Mouse (Mus musculus) frontal cortex, postnatal 36 days (tissue): Measurements from ENCODE around the gene Cnn3.

Experiments used
- DNase-seq, 2 experiments: peaks; one replicate each; pipeline ENCODE4 v3.0.0; 2022; ENCODE audit warnings: low spot score in 2 of 2

The Cnn3 gene

GRCm38 (mm10) chr3:121490941-121491340 lies 64.6 kb downstream of the Cnn3 start:
- no peak for DNase-seq

DNA sequence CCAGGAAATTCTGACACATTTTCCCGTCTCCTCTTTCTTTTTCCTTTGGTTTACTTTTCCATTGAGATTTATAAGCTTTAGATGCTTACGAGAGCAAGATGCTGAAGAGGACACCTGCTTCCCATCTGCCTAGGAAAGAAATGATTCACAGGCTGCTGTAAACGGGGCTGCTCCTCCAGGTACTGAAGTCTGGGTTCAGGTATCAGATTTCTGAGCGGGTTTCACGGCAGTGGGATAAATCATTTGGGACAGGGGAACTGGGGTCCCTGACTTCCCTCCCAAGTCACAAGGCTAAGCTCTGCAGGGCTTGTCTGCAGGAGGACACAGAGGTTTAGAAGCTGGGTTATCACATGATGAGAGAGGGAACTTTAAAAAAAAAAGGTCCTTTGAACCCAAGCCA lies 65.7 kb downstream of the Cnn3 start:
- DNase-seq, result no peak

DNA sequence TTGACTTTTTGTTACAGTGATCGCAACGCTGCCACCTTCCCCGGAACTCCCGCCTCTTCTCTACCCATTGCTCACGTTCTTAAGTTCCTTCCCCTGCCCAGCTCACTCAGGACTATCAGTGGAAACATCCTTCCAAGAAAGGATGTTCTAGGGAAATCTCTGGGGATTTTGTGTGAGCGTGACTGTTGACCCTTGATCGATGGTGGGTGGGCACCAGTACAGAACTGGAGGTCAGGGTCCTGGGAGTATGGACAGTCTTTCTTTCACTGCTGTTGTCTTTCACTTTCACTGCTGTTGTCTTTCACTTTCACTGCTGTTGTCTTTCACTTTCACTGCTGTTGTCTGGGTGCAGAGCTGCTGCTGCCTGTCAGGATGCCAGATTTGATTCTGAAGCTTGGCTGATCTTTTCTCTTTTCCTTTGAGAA lies 67.7 kb downstream of the Cnn3 start:
- DNase-seq, result no peak

- peak; percentile 60 to 68 for DNase-seq
Observed at GRCm38 (mm10) chr3:121500225-121500624, 73.9 kb downstream of the Cnn3 start.

GRCm38 (mm10) chr3:121500734-121501133 lies 74.4 kb downstream of the Cnn3 start:
- no peak for DNase-seq

DNA sequence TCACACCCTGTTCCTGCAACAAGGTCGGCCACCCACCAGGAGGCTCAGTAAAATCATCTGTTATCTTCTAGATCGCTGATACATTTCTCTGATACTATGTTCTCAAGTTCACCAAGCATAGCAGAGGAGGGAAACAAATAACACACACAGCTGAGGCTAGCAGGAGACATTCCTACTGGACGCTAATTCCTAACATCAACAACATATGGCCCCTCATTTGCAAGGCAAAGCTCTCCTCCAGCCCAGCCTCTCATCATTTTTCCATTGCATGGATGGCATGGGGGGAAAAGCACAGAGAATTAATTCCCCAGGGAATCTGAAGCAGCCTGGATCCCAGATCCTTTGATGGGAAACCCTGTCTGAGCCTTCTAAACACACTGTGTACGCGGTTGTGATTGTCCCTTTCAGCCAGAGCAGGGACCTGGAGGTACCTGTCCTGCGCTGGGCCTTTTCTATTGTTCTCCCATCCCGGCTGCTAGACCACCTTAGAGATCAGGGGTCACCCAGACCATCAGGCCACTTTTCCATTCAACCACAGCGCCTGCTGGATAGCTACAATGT lies 78.7 kb downstream of the Cnn3 start:
- no peak for DNase-seq

- no peak for DNase-seq
Observed at GRCm38 (mm10) chr3:121506175-121506574, 79.9 kb downstream of the Cnn3 start.

DNA sequence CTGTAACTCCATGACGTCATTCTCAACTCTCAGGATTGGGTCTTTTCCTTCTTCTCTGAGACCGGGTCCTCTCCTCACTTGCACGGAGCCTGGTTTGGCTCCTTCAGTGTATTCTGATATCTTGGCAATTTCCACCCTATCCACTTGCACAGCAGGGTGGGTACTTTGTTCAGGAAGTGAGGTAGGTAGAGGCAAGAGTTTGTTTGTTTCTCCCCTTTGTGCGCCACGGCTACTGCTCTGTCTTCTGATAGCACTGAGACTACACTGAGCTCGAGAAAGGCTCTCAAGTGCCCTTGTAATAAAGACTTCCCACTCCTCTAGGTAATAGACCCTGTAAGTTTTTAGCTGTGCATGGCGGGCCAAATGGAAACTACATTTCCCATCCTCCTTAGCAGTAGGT lies 80.5 kb downstream of the Cnn3 start:
- DNase-seq, result no peak

DNA sequence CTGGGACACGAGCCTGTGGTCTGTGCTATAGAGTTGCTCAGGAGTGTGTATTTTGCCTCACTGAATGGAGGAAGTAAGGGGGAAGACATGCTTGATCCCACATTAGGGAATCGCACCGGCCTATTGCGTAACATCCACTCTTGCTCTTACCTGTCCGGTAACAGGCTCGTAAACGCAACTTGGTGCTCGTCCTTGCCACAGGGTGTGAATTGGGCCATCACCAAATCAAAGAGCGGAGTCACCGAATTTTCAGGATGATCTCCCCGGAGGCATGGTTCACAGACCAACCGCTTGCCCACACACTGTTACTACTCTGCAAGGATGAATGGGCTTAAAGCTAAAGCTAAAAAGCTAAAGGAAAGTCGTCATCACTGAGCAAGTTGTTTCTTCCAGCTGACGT lies 81.4 kb downstream of the Cnn3 start:
- DNase-seq, result no peak
